Mouse (Mus musculus) G1E (cell line): ENCODE results near the gene Cd28.

ENCODE experiments used
- CTCF ChIP-seq: IDR thresholded peaks from 2 replicates; pipeline ENCODE4 v1.5.1; 2012; ENCODE audit warnings: low read depth, low read length, inconsistent platforms, mixed read lengths
- GATA1 ChIP-seq: IDR thresholded peaks from 2 replicates; pipeline ENCODE4 v1.6.1; 2012; ENCODE audit warnings: borderline replicate concordance, low read length, inconsistent platforms, mixed read lengths
- GATA2 ChIP-seq: IDR thresholded peaks from 2 replicates; pipeline ENCODE4 v1.6.1; 2012; ENCODE audit warnings: low read depth, low read length, inconsistent platforms, borderline replicate concordance
- POLR2AphosphoS5 ChIP-seq: IDR thresholded peaks from 2 replicates; pipeline ENCODE4 v1.6.1; 2012; ENCODE audit warnings: low read depth, low read length, inconsistent platforms; ENCODE audit not compliant: insufficient replicate concordance
- TAL1 ChIP-seq: conservative IDR thresholded peaks from 2 replicates; pipeline ENCODE4 v1.6.1; 2012; ENCODE audit warnings: low read depth, low read length, inconsistent platforms, mixed read lengths

GRCm38 (mm10) chr1:60749346-60749840 is 32.8 kb downstream of the Cd28 start:
- TF ChIP-seq CTCF (no peak), POLR2AphosphoS5 (no peak), GATA1 (no peak), GATA2 (no peak), TAL1 (no peak)
